Mouse (Mus musculus) testis, adult 2 months (tissue): ENCODE results near the gene Kalrn.

Source experiments
- CTCF ChIP-seq: fragments of 200-500 bp; IDR thresholded peaks from 2 replicates; pipeline ENCODE4 v1.5.1; 2012; ENCODE audit warnings: low read depth, mild to moderate bottlenecking, inconsistent platforms, low read length, moderate library complexity; ENCODE audit not compliant: control insufficient read depth, insufficient read depth, insufficient replicate concordance
- POLR2A ChIP-seq: fragments of 200-500 bp; IDR thresholded peaks from 2 replicates; pipeline ENCODE4 v1.6.1; 2012; ENCODE audit warnings: low read depth, mild to moderate bottlenecking, inconsistent platforms, low read length, moderate library complexity; ENCODE audit not compliant: control insufficient read depth

DNA sequence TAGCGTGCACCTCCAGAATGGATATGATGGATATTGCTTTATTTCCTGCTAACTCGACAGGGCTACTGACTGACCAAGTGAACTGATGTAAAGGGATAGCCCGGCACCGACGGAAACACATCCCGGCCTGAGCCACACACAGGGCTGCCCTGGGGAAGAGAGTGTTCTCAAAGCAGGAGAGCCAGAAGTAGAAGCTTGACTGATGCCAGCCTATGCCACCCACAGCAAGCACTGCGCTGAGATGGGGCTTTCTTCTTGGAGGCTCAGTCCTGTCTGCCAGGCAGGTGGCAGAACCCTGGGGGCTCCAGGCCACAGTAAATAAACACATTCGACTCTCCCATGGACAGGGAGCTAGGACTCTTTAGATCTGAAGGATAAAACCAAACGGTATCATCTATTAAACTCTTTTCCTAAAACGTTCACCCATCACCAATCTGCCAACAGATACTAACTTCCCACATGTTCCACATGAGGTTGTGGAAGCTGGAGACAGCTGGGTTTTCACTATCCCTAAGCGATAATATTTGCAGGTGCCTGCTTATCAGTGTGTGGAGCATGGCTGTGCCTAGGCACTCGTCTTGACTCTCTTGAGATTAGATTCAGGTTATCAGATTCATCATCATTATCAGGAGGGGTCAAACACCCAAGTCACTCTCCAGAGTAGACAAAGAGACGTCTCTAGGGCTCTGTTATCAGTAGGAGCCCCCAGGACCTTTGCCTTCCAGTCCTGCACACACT lies 526.9 kb downstream of the Kalrn start:
- TF ChIP-seq CTCF: no peak
- TF ChIP-seq POLR2A: no peak
